Mouse (Mus musculus) megakaryocyte, embryonic 14.5 days (primary cell): Measurements from ENCODE around the gene Fkbp2.

Source experiments
- FLI1 ChIP-seq: IDR thresholded peaks from 2 replicates; pipeline ENCODE4 v1.6.1; 2012; ENCODE audit warnings: low read length, inconsistent platforms, mixed read lengths
- GATA1 ChIP-seq: IDR thresholded peaks from 3 replicates; pipeline ENCODE4 v1.6.1; 2012; ENCODE audit warnings: mixed read lengths, low read length, inconsistent platforms, borderline replicate concordance

- TF ChIP-seq GATA1 (no peak), FLI1 (no peak)
Observed at GRCm38 (mm10) chr19:6952712-6953037, 27.6 kb downstream of the Fkbp2 start.
